ENCODE assay signal across 16 mouse cellular contexts in the genomic region with DNA sequence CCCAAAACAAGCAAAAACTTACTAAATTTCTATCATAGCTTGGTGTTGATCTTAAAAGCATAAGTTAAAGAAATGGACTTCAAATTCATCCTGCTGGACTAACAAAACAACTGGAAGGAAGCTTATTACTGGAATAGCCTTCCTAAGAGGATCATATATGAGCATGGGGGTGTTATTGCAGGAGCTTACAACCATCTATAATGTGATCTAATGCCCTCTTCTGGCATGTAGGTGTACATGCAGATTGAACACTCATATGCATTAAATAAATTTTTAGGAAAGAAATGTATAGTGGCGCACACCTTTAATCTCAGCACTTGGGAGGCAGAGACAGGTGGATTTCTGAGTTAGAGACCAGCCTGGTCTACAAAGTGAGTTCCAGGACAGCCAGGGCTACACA. TPM values are rescaled to one million over a fixed set of nuclear protein-coding genes. Genes with fewer than 3 reads are reported as not detected.
DNase-seq lines count a peak whose midpoint lies in the region; ATAC-seq and TF ChIP-seq lines count a peak whose summit lies in the region.
"Had no signal": no experiment of that assay in that cellular context is flagged by ENCODE, and none has a peak within 500 bp of the region (broad histone marks: within the 10 kb centered on the region; RNA-seq: fewer than 3 reads in every experiment).

No protein-coding gene starts in this region.

- no peaks in the 10 kb centered on the region for H3K9me3 ChIP-seq in forebrain, postnatal 0 days (ENCODE audit: low read length)
- H3K9me3 ChIP-seq in forebrain, embryonic 10.5 days, result peaks cover under 1% of the 10 kb centered on the region; the same call in 1 of the 2 replicates
- no peaks in the 10 kb centered on the region for H3K9me3 ChIP-seq in kidney, embryonic 15.5 days (replicated peaks)
- H3K9me3 ChIP-seq: liver, embryonic 13.5 days; midbrain, embryonic 10.5 days had no signal

- no peak for ATAC-seq in forebrain, postnatal 0 days
- no peak for ATAC-seq in megakaryocyte, adult 5-6 weeks (ENCODE audit: poor library complexity, severe bottlenecking)
- no peak for ATAC-seq in kidney, embryonic 15.5 days (replicated peaks; ENCODE audit: low FRiP score)
- ATAC-seq: hindbrain, embryonic 16.5 days had no signal

- intact Hi-C loops in left cerebral cortex, adult 2 months (cut with DNase I), result no loop called here
- intact Hi-C loops in left cerebral cortex, postnatal 25 days (cut with DNase I), result no loop called here

- 95% methylated on average over 1 of the region's 1 CpGs for WGBS in forebrain, postnatal 0 days
- WGBS in forebrain, embryonic 10.5 days, result 95% methylated on average over 1 of the region's 1 CpGs
- WGBS in kidney, embryonic 15.5 days, result 93% methylated on average over 1 of the region's 1 CpGs

- H3K27me3 ChIP-seq in forebrain, postnatal 0 days (ENCODE audit: insufficient read depth, low read length), result no peaks in the 10 kb centered on the region
- H3K27me3 ChIP-seq in forebrain, embryonic 10.5 days (ENCODE audit: poor library complexity, severe bottlenecking), result no peaks in the 10 kb centered on the region
- no peaks in the 10 kb centered on the region for H3K27me3 ChIP-seq in kidney, embryonic 15.5 days
- H3K27me3 ChIP-seq: liver, embryonic 13.5 days had no signal

- no peak overlapping the region for H3K27ac ChIP-seq in forebrain, postnatal 0 days (ENCODE audit: low read depth, low read length)
- no peak overlapping the region for H3K27ac ChIP-seq in forebrain, embryonic 10.5 days
- no peak overlapping the region for H3K27ac ChIP-seq in left cerebral cortex, adult 2 months
- no peak overlapping the region for H3K27ac ChIP-seq in kidney, embryonic 15.5 days
- H3K27ac ChIP-seq: liver, embryonic 13.5 days; midbrain, embryonic 10.5 days had no signal

- H3K4me3 ChIP-seq in forebrain, postnatal 0 days (ENCODE audit: low read depth, low read length), result no peak overlapping the region
- H3K4me3 ChIP-seq in forebrain, embryonic 10.5 days, result no peak overlapping the region
- no peak overlapping the region for H3K4me3 ChIP-seq in left cerebral cortex, adult 2 months
- H3K4me3 ChIP-seq in kidney, embryonic 15.5 days (replicated peaks), result no peak overlapping the region
- H3K4me3 ChIP-seq: erythroblast, embryonic 14.5 days; liver, embryonic 13.5 days; midbrain, embryonic 10.5 days had no signal

- no peaks in the 10 kb centered on the region for H3K36me3 ChIP-seq in forebrain, postnatal 0 days (ENCODE audit: insufficient read depth)
- H3K36me3 ChIP-seq in forebrain, embryonic 10.5 days (replicated peaks), result no peaks in the 10 kb centered on the region
- H3K36me3 ChIP-seq in kidney, embryonic 15.5 days, result no peaks in the 10 kb centered on the region
- H3K36me3 ChIP-seq: liver, embryonic 13.5 days; midbrain, embryonic 10.5 days had no signal

- no peak for DNase-seq in forebrain, postnatal 0 days
- no peak for DNase-seq in forebrain, embryonic 10.5 days (ENCODE audit: extremely low spot score, low spot score)
- DNase-seq in left cerebral cortex, adult 2 months (ENCODE audit: extremely low spot score in 1 of 2, low spot score in 2 of 2), result no peak
- DNase-seq in left cerebral cortex, postnatal 25 days (ENCODE audit: low spot score in 2 of 2), result no peak
- DNase-seq in CD4-positive helper T cell, adult 2 months (ENCODE audit: low read depth, low spot score), result peak; percentile 25
- peak; percentile 51 for DNase-seq in naive thymus-derived CD4-positive, alpha-beta T cell, adult 2 months (ENCODE audit: low read depth)
- DNase-seq: cerebellum, adult 8-10 months; gastrocnemius, postnatal 36 days had no signal

- no peak overlapping the region for H3K9ac ChIP-seq in forebrain, postnatal 0 days
- H3K9ac ChIP-seq in kidney, embryonic 15.5 days, result no peak overlapping the region
- H3K9ac ChIP-seq: liver, embryonic 13.5 days had no signal

- no peaks in the 10 kb centered on the region for H3K4me1 ChIP-seq in forebrain, postnatal 0 days (ENCODE audit: insufficient read depth)
- peaks cover 14% of the 10 kb centered on the region for H3K4me1 ChIP-seq in forebrain, embryonic 10.5 days
- H3K4me1 ChIP-seq in kidney, embryonic 15.5 days, result 0 out of 2 replicates have a peak, but pooled peaks cover 3% of the 10 kb centered on the region

- H3K4me2 ChIP-seq in forebrain, postnatal 0 days (ENCODE audit: low read depth), result no peak overlapping the region
- no peak overlapping the region for H3K4me2 ChIP-seq in kidney, embryonic 15.5 days
- H3K4me2 ChIP-seq: liver, embryonic 13.5 days had no signal

- TF ChIP-seq CTCF in forebrain, postnatal 0 days (IDR thresholded peaks at IDR 0.05; ENCODE audit: low read depth), result peak; percentile 31; the same call in 1 of the 2 replicates
- peak; percentile 5; the same call in 1 of the 2 replicates for TF ChIP-seq CTCF in left cerebral cortex, adult 2 months (IDR thresholded peaks at IDR 0.05)

RNA-seq across cellular contexts. Expression of a gene that starts 30.8 kb away (rescaled TPM):
- total RNA-seq in forebrain, postnatal 0 days (2014; rRNA removed), result 27.5 and 34.4 TPM in 2 replicates
- polyA plus RNA-seq in forebrain, postnatal 0 days (2015; fragmentation: Nextera tagmentation; extraction: Ambion mirVana), result 84.1 and 109 TPM in 2 replicates
- polyA plus RNA-seq in forebrain, embryonic 10.5 days (2016; fragmentation: Nextera tagmentation; extraction: Ambion mirVana), result 421 and 423 TPM in 2 replicates
- total RNA-seq in left cerebral cortex, adult 2 months (2021), result 10 to 100 TPM; 82.7 to 98.9 TPM
- total RNA-seq in left cerebral cortex, postnatal 25 days (2021), result 100 to 1,000 TPM in 1 of 2 experiments, 10 to 100 TPM in 1; 95.1 to 109 TPM
- total RNA-seq in megakaryocyte, adult 5-6 weeks (2015), result 88.7 and 117 TPM in 2 replicates
- 250 and 285 TPM in 2 replicates for total RNA-seq in megakaryocyte, adult 5-6 weeks (2017)
- polyA plus RNA-seq in kidney, embryonic 15.5 days (2015; fragmentation: Nextera tagmentation; extraction: Ambion mirVana), result 247 and 264 TPM in 2 replicates

RNA-seq across cellular contexts. Expression of a gene that starts 36.0 kb away (rescaled TPM):
- total RNA-seq in forebrain, postnatal 0 days (2014; rRNA removed), result 93.5 and 135 TPM in 2 replicates
- 51.8 and 60.1 TPM in 2 replicates for polyA plus RNA-seq in forebrain, postnatal 0 days (2015; fragmentation: Nextera tagmentation; extraction: Ambion mirVana)
- 66.0 and 69.1 TPM in 2 replicates for polyA plus RNA-seq in forebrain, embryonic 10.5 days (2016; fragmentation: Nextera tagmentation; extraction: Ambion mirVana)
- 10 to 100 TPM; 73.5 to 86.9 TPM for total RNA-seq in left cerebral cortex, adult 2 months (2021)
- total RNA-seq in left cerebral cortex, postnatal 25 days (2021), result 10 to 100 TPM; 71.6 to 84.8 TPM
- 116 and 124 TPM in 2 replicates for total RNA-seq in megakaryocyte, adult 5-6 weeks (2015)
- 104 and 119 TPM in 2 replicates for total RNA-seq in megakaryocyte, adult 5-6 weeks (2017)
- polyA plus RNA-seq in kidney, embryonic 15.5 days (2015; fragmentation: Nextera tagmentation; extraction: Ambion mirVana), result 43.5 and 44.2 TPM in 2 replicates

RNA-seq across cellular contexts. Expression of a gene that starts 55.3 kb away (rescaled TPM):
- 5.0 and 9.4 TPM in 2 replicates for total RNA-seq in forebrain, postnatal 0 days (2014; rRNA removed)
- polyA plus RNA-seq in forebrain, postnatal 0 days (2015; fragmentation: Nextera tagmentation; extraction: Ambion mirVana), result 11.2 and 12.8 TPM in 2 replicates
- 98.8 and 119 TPM in 2 replicates for polyA plus RNA-seq in forebrain, embryonic 10.5 days (2016; fragmentation: Nextera tagmentation; extraction: Ambion mirVana)
- 1 to 10 TPM; 6.8 to 8.2 TPM for total RNA-seq in left cerebral cortex, adult 2 months (2021)
- total RNA-seq in left cerebral cortex, postnatal 25 days (2021), result 10 to 100 TPM in 1 of 2 experiments, 1 to 10 TPM in 1; 9.3 to 10.1 TPM
- not detected in 2 replicates for total RNA-seq in megakaryocyte, adult 5-6 weeks (2015)
- not detected in 2 replicates for total RNA-seq in megakaryocyte, adult 5-6 weeks (2017)
- 17.3 and 22.5 TPM in 2 replicates for polyA plus RNA-seq in kidney, embryonic 15.5 days (2015; fragmentation: Nextera tagmentation; extraction: Ambion mirVana)
- total RNA-seq: common myeloid progenitor, adult 5-6 weeks; neutrophil, adult 5-6 weeks had no signal
- polyA plus RNA-seq: erythroblast, embryonic 14.5 days had no signal

Comparison
In these comparisons a context has a peak if more than half of its experiments do, and no peak if none do; other contexts are left out.
1. DNase-seq: peak in CD4-positive helper T cell, adult 2 months (single experiment) and naive thymus-derived CD4-positive, alpha-beta T cell, adult 2 months (single experiment); none in forebrain, postnatal 0 days (single experiment), forebrain, embryonic 10.5 days (single experiment), left cerebral cortex, adult 2 months (0 of 2) and left cerebral cortex, postnatal 25 days (0 of 2).